Mouse (Mus musculus) heart, postnatal 0 days (tissue): ENCODE data around the gene Gpatch1. TPM values are rescaled to one million over a fixed set of nuclear protein-coding genes. Genes with fewer than 3 reads are reported as not detected.
"Not testable (repeated sequence)": the region's sequence is repeated elsewhere in the genome, so short reads cannot be mapped to it uniquely, and the experiment has no call there.

Experiments used
- ATAC-seq: fragments of 200-750 bp; cut with Nextera tagmentation; 2 replicates; pipeline ENCODE4 v1.8.0; 2017; ENCODE audit warnings: low read depth, moderate number of reproducible peaks, moderate library complexity; ENCODE audit not compliant: insufficient read depth
- DNase-seq: peaks from one replicate; pipeline ENCODE4 v3.0.0-alpha.2; 2016; ENCODE audit warnings: low spot score
- H3K27ac ChIP-seq: fragments of 300-500 bp; sonication (generic); 2 replicates; pipeline ENCODE4 v1.5.1; 2014; ENCODE audit warnings: low read depth, mild to moderate bottlenecking
- H3K27me3 ChIP-seq: fragments of 300-500 bp; sonication (generic); 2 replicates; pipeline ENCODE4 v1.6.1; 2014; ENCODE audit warnings: low read length, mixed read lengths; ENCODE audit not compliant: control insufficient read depth, insufficient read depth
- H3K36me3 ChIP-seq: fragments of 300-500 bp; sonication (generic); replicated peaks from 2 replicates; pipeline ENCODE4 v1.6.1; 2014; ENCODE audit warnings: low read length, mixed read lengths; ENCODE audit not compliant: control insufficient read depth, insufficient read depth
- H3K4me1 ChIP-seq: fragments of 300-500 bp; sonication (generic); 2 replicates; pipeline ENCODE4 v1.6.1; 2014; ENCODE audit warnings: antibody characterized with exemption; ENCODE audit not compliant: control insufficient read depth, insufficient read depth
- H3K4me2 ChIP-seq: fragments of 300-500 bp; sonication (generic); 2 replicates; pipeline ENCODE4 v1.6.1; 2014; ENCODE audit warnings: low read depth, mild to moderate bottlenecking, low read length, moderate library complexity
- H3K4me3 ChIP-seq: fragments of 300-500 bp; sonication (generic); 2 replicates; pipeline ENCODE4 v1.5.1; 2014; ENCODE audit warnings: low read depth, low read length
- H3K9ac ChIP-seq: fragments of 300-500 bp; sonication (generic); replicated peaks from 2 replicates; pipeline ENCODE4 v1.6.1; 2014; ENCODE audit warnings: low read depth, low read length, mixed read lengths
- H3K9me3 ChIP-seq: fragments of 300-500 bp; sonication (generic); replicated peaks from 2 replicates; pipeline ENCODE4 v1.6.1; 2016; ENCODE audit warnings: low read length; ENCODE audit not compliant: control insufficient read depth
- CTCF ChIP-seq: IDR thresholded peaks from 2 replicates; pipeline ENCODE4 v1.5.1; 2016; ENCODE audit warnings: antibody characterized with exemption, control low read depth, low read depth
- EP300 ChIP-seq: IDR thresholded peaks from 2 replicates; pipeline ENCODE4 v1.6.1; 2016; ENCODE audit warnings: antibody characterized with exemption, low read depth
- WGBS: fragments of 180-500 bp; shearing (Covaris S2); extraction: QIAGEN DNeasy Blood & Tissue Kit; methylation state at CpG from one replicate; pipeline ENCODE4 v1.1.7; 2014; 5-methylcytosine and 5-hydroxymethylcytosine counted together
- polyA plus RNA-seq: library from polyadenylated mRNA; unstranded; fragments of >200 nt; fragmentation: Nextera tagmentation; extraction: Ambion mirVana; gene quantifications from 2 replicates; pipeline ENCODE4 v1.2.1, GENCODE M21; 2015
- total RNA-seq: library from RNA; depleted of rRNA; stranded (reverse); fragments of >200 nt; gene quantifications from 2 replicates; pipeline ENCODE4 v1.2.3, GENCODE M21; 2014; ENCODE audit warnings: low replicate concordance

The Gpatch1 gene
- total and polyA plus RNA-seq, 2 experiments from 2014 or later = 2.1 to 9.5 TPM

- no peaks in the 10 kb centered on the region for H3K4me1 ChIP-seq
- H3K27me3 ChIP-seq = no peaks in the 10 kb centered on the region
- H3K9me3 ChIP-seq = no peaks in the 10 kb centered on the region
- no peak overlapping the region for H3K4me3 ChIP-seq
- H3K4me2 ChIP-seq = no peak overlapping the region
- 78% methylated on average over 15 of the region's 15 CpGs for WGBS
- H3K36me3 ChIP-seq = no peaks in the 10 kb centered on the region
- no peak overlapping the region for H3K27ac ChIP-seq
- DNase-seq (no peak), ATAC-seq (no peak)
- H3K9ac ChIP-seq = no peak overlapping the region
- TF ChIP-seq EP300 (no peak), CTCF (no peak)
Measured at GRCm38 (mm10) chr7:35263595-35264489, 54.4 kb downstream of the Gpatch1 start.

DNA sequence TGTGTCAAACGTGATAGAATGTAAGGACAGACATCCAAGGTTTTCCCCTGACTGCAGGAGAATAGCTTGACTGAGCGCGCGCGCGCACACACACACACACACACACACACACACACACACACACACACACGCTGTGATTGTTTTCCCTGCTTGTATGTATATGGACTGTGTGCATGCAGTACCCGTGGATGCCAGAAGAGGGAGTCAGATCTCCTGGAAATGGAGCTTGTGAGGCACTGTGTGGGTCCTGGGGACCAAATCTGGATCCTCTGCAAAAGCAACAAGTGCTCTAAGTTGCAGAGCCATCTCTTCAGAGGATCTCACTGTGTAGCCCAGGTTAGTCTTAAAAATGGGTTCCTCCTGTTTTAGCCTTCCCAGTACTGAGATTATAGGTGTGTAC is 58.9 kb downstream of the Gpatch1 start:
- DNase-seq (no peak), ATAC-seq (no peak)
- H3K9me3 ChIP-seq = no peaks in the 10 kb centered on the region
- TF ChIP-seq CTCF = no peak
- no peak for TF ChIP-seq EP300
- no peaks in the 10 kb centered on the region for H3K36me3 ChIP-seq
- 90% methylated on average over 8 of the region's 8 CpGs for WGBS
- no peaks in the 10 kb centered on the region for H3K4me1 ChIP-seq
- H3K4me3 ChIP-seq = no peak overlapping the region
- no peaks in the 10 kb centered on the region for H3K27me3 ChIP-seq
- H3K9ac ChIP-seq = no peak overlapping the region
- H3K27ac ChIP-seq = no peak overlapping the region
- no peak overlapping the region for H3K4me2 ChIP-seq

- ATAC-seq (no peak; the same call in 1 of the 2 replicates), DNase-seq (no peak)
- WGBS = 43% methylated on average over 7 of the region's 7 CpGs
- Histone ChIP-seq H3K4me2 (no peak overlapping the region), H3K36me3 (no peaks in the 10 kb centered on the region), H3K27ac (no peak overlapping the region), H3K4me3 (no peak overlapping the region), H3K9me3 (no peaks in the 10 kb centered on the region), H3K27me3 (no peaks in the 10 kb centered on the region), H3K9ac (no peak overlapping the region; the same call in 1 of the 2 replicates), H3K4me1 (no peaks in the 10 kb centered on the region)
- no peak for TF ChIP-seq CTCF
- TF ChIP-seq EP300 = no peak
Measured at GRCm38 (mm10) chr7:35258294-35258693, 59.9 kb downstream of the Gpatch1 start.

DNA sequence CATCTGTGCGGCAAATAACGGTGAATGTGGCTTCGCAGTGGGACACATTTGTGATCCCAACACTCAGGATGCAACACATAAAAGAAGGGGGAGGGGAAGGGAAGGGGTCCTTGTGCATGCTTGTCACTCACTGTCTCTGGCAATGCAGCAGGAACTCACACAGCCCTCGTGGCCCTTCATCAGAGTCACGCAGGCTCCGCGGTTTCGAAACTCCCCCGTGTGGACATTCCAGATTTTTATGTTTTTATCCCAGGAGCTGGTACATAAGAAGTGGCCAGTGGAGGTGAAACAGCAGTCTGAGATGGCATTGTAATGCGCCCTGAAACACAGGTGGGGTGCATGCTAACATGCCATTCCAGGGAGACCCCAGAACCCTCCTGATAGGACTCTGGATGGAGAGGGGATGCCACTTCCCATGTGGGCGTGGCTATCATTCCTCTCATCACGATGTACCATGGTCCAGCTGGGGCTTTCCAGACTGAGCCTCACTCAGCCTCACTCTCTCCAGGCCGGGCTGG is 66.1 kb downstream of the Gpatch1 start:
- WGBS = 12% methylated on average over 13 of the region's 13 CpGs
- Histone ChIP-seq H3K4me3 (no peak overlapping the region), H3K4me1 (no peaks in the 10 kb centered on the region), H3K36me3 (no peaks in the 10 kb centered on the region), H3K4me2 (no peak overlapping the region), H3K27me3 (0 out of 2 replicates have a peak, but pooled peaks cover 1% of the 10 kb centered on the region), H3K9me3 (no peaks in the 10 kb centered on the region), H3K27ac (no peak overlapping the region), H3K9ac (no peak overlapping the region)
- DNase-seq (no peak), ATAC-seq (peak; percentile 30)
- TF ChIP-seq CTCF = peak; percentile 22
- TF ChIP-seq EP300 = no peak

DNA sequence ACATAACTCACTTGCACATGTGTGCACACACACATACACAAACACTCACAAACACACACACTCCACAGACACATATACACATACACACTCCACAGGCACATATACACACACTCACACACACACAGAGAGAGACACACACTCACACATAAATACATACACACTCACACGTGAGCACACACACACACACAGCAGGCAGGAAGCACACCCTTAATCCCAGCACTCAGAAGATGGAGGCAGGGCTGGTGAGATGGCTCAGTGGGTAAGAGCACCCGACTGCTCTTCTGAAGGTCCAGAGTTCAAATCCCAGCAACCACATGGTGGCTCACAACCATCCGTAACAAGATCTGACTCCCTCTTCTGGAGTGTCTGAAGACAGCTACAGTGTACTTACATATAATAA is 80.3 kb downstream of the Gpatch1 start:
- not testable (repeated sequence) for H3K27me3 ChIP-seq, H3K9ac ChIP-seq, H3K4me2 ChIP-seq, H3K27ac ChIP-seq, ATAC-seq, H3K36me3 ChIP-seq, H3K9me3 ChIP-seq, DNase-seq, H3K4me3 ChIP-seq, H3K4me1 ChIP-seq
- 69% methylated on average over 2 of the region's 3 CpGs for WGBS
